Mouse (Mus musculus): Measurements from ENCODE around the gene Gm4981.
A peak's percentile ranks its signal among the peaks of the same experiment; 100 is the strongest.
"Not testable (repeated sequence)": the region's sequence is repeated elsewhere in the genome, so short reads cannot be mapped to it uniquely, and the experiment has no call there.

Gene Gm4981

DNA sequence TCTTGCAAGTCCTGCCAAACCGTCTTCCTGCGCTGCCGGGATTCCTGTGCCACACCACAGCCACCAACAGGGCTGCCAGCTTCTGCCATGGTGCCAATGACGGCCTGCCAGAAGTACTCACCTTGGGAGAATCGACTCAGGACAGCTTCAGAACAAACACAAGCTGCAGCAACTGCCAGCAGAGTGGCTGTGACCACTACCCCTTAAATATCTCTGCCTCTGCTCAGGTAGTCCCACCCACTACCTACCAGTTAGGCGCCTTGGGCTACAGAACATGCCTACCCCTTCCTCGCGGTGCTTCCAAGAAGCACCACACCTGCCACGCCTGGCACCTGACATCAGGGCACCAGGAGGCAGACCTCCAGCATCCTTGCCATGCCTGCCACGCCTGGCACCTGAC, at the start of gene Gm4981:
Gene Gm4981 (minus strand): TSS at position 89 of the 400 bp plus-strand sequence.
- peak; percentile 27 for DNase-seq (ENCODE audit: low read depth, low spot score)

GRCm38 (mm10) chr10:58282238-58282637, 45.7 kb upstream of the Gm4981 start:
- DNase-seq (ENCODE audit: low read depth, low spot score) = no peak

- DNase-seq (ENCODE audit: low read depth, low spot score) = peak; percentile 60
Observed at GRCm38 (mm10) chr10:58258466-58258865, 22.0 kb upstream of the Gm4981 start.

GRCm38 (mm10) chr10:58255954-58256353, 19.5 kb upstream of the Gm4981 start:
- no peak for DNase-seq (ENCODE audit: low read depth, low spot score)

GRCm38 (mm10) chr10:58255213-58255892, 18.9 kb upstream of the Gm4981 start, which contains the start of gene Gcc2:
TSS of gene Gcc2 (plus strand) at chr10:58255497.
- peak; percentile 98 for DNase-seq (ENCODE audit: low read depth, low spot score)

DNA sequence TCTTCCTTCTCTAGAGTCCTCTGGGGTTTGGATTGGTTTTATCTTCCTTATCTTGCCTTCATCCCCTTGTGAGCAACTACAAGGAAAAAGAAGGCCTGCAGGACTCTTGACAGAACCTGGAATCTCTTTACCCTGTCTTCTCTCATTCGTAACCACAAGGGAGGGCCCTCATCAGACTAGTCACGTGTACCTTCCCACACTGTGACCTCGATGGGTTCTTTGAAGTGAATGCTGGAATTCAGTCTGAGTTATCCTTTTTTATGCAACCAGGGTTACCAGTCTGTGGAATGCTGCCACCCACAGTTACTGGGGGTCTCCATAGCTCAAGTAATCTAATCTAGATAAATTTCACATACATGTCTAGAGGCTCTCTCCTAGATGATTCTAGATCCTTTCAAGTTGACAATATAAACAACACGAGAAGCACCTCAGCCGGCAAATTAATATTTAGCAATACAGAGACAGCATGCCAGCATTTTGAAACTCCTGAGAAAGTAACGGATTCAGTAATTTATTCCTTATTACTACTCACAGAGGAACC, 18.2 kb upstream of the Gm4981 start:
- peak; percentile 25 for DNase-seq (ENCODE audit: low read depth, low spot score)

DNA sequence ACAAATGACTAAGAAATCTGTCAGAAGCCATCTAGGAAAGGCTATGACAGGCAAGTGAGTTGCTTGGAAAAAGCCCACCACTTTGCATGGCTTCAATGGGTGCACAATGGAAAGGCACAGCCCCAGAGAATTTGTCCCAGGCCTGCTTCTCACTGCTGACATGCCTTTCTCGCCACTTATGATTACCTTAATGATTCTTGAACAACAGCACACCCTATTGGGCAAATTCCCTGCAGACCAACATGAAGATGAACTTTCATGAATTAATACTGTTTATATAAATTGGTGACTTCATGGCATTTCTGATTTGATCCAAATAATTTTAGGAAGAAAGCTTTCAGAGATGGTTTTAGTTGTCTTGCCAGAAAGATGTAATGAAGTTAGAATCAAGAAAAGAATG, 13.0 kb upstream of the Gm4981 start:
- peak; percentile 14 for DNase-seq (ENCODE audit: low read depth, low spot score)

GRCm38 (mm10) chr10:58238984-58239740, 2.7 kb upstream of the Gm4981 start:
- DNase-seq (ENCODE audit: low read depth, low spot score) = peak; percentile 38

GRCm38 (mm10) chr10:58234985-58235384, 1.5 kb downstream of the Gm4981 start:
- DNase-seq (ENCODE audit: low read depth, low spot score) = not testable (repeated sequence)

GRCm38 (mm10) chr10:58233740-58234121, 2.8 kb downstream of the Gm4981 start:
- DNase-seq (ENCODE audit: low read depth, low spot score) = not testable (repeated sequence)

DNA sequence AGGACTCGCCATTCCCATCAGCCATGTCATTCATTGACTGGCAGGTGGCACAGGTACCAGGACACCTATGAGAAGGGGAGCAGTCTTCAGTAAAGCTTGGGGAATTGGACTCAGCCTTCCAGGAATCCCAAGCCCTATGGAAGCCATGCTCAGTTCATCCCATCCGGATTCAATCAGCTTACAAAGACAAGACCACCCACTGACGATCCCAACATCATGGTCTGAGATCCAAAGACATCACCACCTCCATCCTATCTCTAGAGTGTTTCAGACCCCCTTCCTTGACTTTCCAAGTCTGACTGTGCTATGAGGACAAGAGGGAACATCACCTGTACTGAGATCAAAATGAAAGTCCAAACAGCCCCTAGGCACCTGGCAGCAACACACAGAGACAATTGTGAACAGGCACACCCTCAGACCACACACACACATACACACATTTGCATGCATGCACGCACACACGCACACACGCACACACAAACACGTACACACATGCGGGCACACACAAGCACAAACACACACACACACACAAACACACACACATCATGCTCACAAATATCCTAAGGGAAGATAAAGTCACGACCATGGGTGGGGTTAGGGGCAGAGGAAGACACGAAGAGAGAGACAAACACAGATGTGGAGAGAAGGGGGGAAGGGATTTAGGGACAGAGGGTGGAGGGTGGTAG, 3.3 kb downstream of the Gm4981 start:
- DNase-seq (ENCODE audit: low read depth, low spot score) = not testable (repeated sequence)

DNA sequence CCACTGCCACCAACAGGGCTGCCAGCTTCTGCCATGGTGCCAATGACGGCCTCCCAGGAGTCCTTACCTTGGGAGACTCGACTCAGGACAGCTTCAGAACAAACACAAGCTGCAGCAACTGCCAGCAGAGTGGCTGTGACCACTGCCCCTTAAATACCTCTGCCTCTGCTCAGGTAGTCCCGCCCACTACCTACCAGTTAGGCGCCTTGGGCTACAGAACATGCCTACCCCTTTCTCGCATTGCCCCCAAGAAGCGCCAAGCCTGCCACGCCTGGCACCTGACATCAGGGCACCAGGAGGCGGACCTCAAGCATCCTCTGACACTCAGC, 3.9 kb downstream of the Gm4981 start, which contains the start of gene Duxf3:
Gene Duxf3 (minus strand): TSS at position 35 of the 329 bp plus-strand sequence.
- not testable (repeated sequence) for DNase-seq (ENCODE audit: low read depth, low spot score)

- peak; percentile 85 for DNase-seq (ENCODE audit: low read depth, low spot score)
Observed at GRCm38 (mm10) chr10:58231779-58232640, 4.5 kb downstream of the Gm4981 start.

GRCm38 (mm10) chr10:58231088-58231487, 5.4 kb downstream of the Gm4981 start:
- peak; percentile 23 for DNase-seq (ENCODE audit: low read depth, low spot score)

DNA sequence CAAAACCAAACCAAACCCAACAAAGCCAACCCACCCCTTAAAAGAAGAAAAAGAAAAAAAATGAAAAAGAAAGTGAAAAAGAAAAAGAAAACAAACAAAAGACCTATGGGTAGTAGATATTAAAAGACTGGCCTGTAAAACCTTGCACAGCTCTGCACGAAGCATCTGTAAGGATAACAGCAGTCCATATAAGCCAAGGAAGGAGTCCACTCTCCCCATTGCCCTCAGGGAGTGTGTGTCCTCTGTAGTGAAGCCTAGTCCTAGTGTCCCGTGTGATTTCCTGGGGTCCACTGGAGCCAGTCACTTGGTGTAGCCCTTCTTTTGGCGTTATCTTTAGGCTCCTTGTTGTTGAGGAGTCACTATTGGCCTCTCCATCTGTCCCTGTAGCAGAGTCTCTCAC, 6.5 kb downstream of the Gm4981 start:
- DNase-seq (ENCODE audit: low read depth, low spot score) = not testable (repeated sequence)

DNA sequence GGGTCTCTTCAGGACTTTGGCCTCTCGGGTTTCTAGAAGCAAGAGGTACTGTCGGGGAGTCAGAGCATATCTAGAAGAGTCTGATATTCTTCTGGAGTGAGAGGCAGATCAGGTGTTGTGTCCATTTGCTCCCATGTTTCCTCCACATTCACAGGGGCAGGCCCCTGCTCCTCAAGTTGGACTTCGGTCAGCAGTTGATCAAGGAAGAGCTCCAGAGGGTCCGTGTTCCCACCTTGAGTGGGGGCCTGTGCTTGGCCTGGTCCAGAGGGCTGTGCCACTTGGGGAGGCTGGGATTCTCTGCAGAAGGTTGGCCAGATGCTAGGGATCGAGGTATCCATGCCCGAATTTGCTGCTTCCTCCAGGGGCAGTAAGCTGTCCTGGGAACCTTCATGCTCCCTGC, 8.7 kb downstream of the Gm4981 start:
- not testable (repeated sequence) for DNase-seq (ENCODE audit: low read depth, low spot score)

- peak; percentile 45 for DNase-seq (ENCODE audit: low read depth, low spot score)
Observed at GRCm38 (mm10) chr10:58226357-58226756, 10.1 kb downstream of the Gm4981 start.

GRCm38 (mm10) chr10:58224827-58225785, 11.4 kb downstream of the Gm4981 start, which contains the start of gene AW822073:
TSS of gene AW822073 (minus strand) at chr10:58224930.
- peak; percentile 48 for DNase-seq (ENCODE audit: low read depth, low spot score)

DNA sequence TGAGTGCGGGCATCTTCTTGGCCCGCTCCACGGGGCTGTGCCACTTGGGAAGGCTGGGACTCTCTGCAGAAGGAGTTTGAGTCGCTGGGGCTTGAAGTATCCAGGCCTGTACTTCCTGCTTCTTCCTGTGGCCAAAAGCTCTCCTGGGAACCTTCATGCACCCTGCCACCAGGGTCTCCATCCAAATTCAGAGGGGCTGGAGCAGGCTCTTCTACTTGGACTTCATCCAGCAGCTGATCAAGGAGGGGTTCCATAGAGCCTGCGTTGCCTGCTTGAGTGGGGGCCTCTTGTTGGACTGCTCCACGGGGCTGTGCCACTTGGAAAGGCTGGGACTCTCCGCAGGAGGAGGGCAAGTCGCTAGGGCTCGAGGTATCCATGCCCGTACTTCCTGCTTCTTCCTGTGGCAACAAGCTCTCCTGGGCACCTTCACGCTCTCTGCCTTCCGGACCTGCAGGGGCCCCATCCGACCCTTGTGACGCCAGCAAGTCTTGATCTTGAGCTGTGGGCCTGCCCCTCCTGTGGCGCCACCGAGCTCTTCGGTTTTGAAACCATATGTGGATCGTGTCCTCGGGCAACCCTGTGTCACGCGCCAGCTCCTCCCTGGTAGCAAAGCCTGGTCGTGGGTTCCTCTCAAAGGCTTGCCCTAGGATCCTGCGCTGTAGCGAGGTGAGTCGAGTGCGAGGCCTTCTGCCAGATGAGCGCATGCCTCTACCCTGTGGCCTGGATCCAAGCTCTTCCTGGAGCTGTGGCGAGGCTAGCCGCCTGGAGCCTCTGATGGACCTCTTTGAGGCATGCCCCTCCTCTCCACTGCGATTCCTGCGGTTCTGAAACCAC, 12.3 kb downstream of the Gm4981 start:
- peak; percentile 78 for DNase-seq (ENCODE audit: low read depth, low spot score)
